Mouse (Mus musculus): Measurements from ENCODE around the gene Fgfr2. TPM values are rescaled to one million over a fixed set of nuclear protein-coding genes. Genes with fewer than 3 reads are reported as not detected.
"Not testable (repeated sequence)": the region's sequence is repeated elsewhere in the genome, so short reads cannot be mapped to it uniquely, and the experiment has no call there.

The Fgfr2 gene
- total RNA-seq, 2 experiments from 2014 or later, result 28.8 to 29.4 TPM

- intact Hi-C loops (cut with DNase I), result loop anchor here (5.0 kb wide), 2 partner anchors 90 to 515 kb away; partner anchors contain the start of gene Edrf1
- DNase-seq (ENCODE audit: extremely low spot score in 1 of 2, low spot score in 2 of 2), result peak in 1 of 2 experiments; percentile 63
Observed at GRCm38 (mm10) chr7:133121661-133122378, 1.3 kb downstream of the Fgfr2 start.

DNA sequence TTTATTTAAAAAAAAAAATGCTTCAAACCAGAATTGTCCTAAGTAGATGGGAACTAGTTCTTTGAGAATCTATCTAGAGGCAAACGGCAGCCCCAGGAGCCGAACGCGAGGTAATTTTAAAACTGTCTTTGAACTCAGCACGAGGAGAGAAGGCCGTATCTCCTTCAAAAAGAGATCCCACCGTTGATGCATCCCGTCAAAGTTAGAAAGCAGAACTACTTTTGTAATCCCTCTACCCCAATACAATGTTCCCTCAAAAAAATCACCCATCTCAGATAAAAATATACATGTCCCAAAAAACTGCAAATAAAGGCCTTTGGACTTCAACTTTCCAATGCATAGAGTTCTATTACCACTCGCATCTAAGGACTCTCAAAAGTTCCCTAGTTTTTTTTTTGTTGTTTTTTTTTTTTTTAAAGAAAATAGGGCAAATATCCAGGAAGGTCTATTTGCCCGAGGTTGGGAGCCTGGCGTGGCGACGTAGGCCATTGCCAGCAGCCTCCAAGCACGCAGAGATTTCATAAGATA is 2.0 kb downstream of the Fgfr2 start:
- DNase-seq (ENCODE audit: extremely low spot score in 1 of 2, low spot score in 2 of 2), result no peak
- intact Hi-C loops (cut with DNase I), result loop anchor here (5.0 kb wide), 2 partner anchors 89 to 516 kb away; partner anchors contain the start of gene Edrf1

GRCm38 (mm10) chr7:133120221-133120751 is 2.9 kb downstream of the Fgfr2 start:
- intact Hi-C loops (cut with DNase I), result loop anchor here (5.0 kb wide), 2 partner anchors 88 to 517 kb away; partner anchors contain the start of gene Edrf1
- DNase-seq (ENCODE audit: extremely low spot score in 1 of 2, low spot score in 2 of 2), result no peak

GRCm38 (mm10) chr7:133117815-133118214 is 5.3 kb downstream of the Fgfr2 start:
- intact Hi-C loops (cut with DNase I), result no loop called here
- no peak for DNase-seq (ENCODE audit: extremely low spot score in 1 of 2, low spot score in 2 of 2)

DNA sequence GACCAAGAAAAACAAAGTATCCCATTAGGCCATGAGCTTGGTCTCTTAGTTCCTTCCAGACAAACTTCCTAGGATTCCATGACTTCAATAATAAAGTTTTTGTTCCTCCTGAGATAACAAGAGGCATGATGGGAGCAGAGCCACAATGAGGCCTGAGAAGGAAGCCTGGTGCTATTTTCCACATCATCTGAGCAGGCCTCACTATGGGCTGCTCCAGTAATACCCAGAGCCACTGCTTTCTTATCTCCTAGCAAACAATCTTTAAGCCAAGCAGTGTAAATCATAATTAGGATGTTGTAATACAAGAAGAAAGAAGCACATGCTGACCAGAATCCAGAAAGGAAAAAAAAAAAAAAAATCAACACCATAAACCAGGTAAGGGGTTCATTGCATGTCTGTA is 6.6 kb downstream of the Fgfr2 start:
- no peak for DNase-seq (ENCODE audit: extremely low spot score in 1 of 2, low spot score in 2 of 2)
- intact Hi-C loops (cut with DNase I), result no loop called here

GRCm38 (mm10) chr7:133115886-133116285 is 7.3 kb downstream of the Fgfr2 start:
- DNase-seq (ENCODE audit: extremely low spot score in 1 of 2, low spot score in 2 of 2), result peak in 1 of 2 experiments; percentile 39
- intact Hi-C loops (cut with DNase I), result no loop called here

DNA sequence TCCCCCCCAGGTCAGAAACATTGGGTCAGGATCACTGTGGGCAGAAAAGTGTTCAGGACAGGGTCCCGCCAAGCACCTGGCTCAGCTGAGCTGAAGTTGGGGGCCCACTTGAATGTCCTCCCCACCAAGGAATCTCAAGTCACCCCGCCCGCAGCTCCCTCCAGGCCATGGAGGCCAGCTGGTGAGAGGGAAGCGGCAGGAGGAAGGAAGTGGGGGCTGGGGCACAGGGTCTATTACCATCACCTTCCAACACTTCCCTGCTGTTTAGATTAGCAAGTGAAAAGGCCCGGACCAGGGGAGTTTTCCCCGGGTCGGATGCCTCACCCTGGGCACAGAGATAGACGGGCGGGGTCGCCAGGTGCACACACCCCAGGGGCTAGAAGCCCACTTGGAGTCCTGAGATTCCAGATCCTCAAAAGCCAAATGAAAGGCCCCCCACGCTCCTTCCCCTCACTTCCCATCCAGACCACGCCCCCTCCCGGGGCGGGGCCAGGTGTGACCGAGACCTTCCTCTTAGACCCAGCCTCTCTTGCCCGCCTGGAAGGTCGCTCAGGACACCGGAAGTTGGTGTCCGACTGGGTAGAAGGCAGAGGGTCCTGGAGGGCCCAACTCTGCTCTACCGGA is 8.2 kb downstream of the Fgfr2 start:
- intact Hi-C loops (cut with DNase I), result no loop called here
- DNase-seq (ENCODE audit: extremely low spot score in 1 of 2, low spot score in 2 of 2), result peak in 1 of 2 experiments; percentile 59

DNA sequence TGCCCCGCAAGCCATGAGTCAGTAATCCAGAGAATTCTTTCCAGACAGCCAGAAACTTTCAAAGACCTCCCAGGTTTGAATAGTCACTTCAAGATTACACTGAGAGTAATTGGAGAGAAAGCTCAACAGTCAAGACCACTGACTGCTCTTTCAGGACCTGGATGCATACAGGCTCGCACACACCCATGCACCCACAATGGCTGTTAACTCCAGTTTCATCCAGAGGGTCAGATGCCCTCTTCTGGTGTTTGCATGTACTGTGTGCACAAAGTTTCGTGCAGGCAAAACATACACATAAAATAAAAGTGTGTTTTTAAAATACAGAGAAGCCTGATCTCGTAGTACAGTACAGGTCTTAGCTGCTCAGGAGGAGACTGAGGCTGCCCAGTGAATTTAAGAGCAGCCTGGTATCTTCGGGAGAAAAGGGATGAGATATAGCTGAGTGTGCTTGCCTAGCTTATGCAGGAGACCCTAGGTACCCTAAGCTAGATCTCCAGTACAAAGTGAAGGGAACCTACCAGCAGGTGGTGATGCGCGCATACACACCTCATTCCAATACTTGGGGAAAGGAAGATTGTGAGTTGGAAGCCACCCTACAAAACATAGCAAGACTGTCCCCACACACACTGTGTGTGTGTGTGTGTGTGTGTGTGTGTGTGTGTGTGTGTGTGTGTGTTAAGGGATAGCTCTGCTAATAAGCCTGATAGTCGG is 9.8 kb downstream of the Fgfr2 start:
- intact Hi-C loops (cut with DNase I), result no loop called here
- DNase-seq (ENCODE audit: extremely low spot score in 1 of 2, low spot score in 2 of 2), result no peak

DNA sequence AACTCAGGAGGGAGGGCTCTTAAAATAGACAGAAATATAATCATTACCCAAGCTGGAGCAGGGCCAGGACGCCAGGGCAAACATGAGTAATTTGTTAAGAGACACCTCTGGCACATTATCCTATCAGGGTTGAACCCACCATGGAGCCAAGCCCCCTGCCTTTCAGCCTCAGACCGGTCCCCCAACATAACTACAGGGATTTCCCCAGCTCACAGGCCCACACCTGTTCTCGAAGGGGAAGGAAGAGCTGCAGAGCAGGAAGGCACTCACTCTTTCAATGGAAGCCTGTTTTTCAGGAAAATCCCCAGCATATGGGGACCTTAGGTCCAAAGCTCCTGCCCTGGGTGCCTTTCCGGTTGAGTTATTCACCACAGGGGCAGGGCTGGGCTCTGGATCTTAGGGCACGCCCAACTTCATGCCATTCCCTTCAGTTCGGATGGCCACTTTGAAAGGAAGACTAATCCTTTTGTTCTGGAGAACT is 10.8 kb downstream of the Fgfr2 start:
- intact Hi-C loops (cut with DNase I), result no loop called here
- no peak for DNase-seq (ENCODE audit: extremely low spot score in 1 of 2, low spot score in 2 of 2)

- no peak for DNase-seq (ENCODE audit: extremely low spot score in 1 of 2, low spot score in 2 of 2)
- intact Hi-C loops (cut with DNase I), result no loop called here
Observed at GRCm38 (mm10) chr7:133109442-133109841, 13.7 kb downstream of the Fgfr2 start.

- DNase-seq (ENCODE audit: extremely low spot score in 1 of 2, low spot score in 2 of 2), result peak in 1 of 2 experiments; percentile 18
- intact Hi-C loops (cut with DNase I), result no loop called here
Observed at GRCm38 (mm10) chr7:133108695-133109094, 14.5 kb downstream of the Fgfr2 start.

- intact Hi-C loops (cut with DNase I), result no loop called here
- no peak for DNase-seq (ENCODE audit: extremely low spot score in 1 of 2, low spot score in 2 of 2)
Observed at GRCm38 (mm10) chr7:133102578-133102977, 20.6 kb downstream of the Fgfr2 start.

DNA sequence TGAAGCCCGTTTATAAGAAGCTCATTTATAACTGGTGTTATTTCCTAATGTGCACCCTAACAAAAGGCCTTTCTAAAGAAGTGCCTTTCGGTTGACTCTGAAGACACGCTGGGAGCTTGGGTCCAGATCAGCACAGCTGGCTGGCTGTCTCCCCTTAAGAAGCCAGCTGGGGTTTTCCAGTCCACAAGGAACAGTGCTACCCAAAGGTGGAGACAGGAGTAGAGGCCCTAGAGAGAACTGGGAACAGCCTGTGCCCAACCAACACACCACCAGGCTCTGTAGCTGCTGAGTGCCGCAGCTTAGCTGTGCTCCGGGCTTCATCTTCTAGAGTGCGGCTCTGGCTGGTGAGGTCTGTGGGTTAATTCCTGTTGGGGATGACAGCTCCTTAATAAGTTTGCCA is 22.1 kb downstream of the Fgfr2 start:
- intact Hi-C loops (cut with DNase I), result no loop called here
- DNase-seq (ENCODE audit: extremely low spot score in 1 of 2, low spot score in 2 of 2), result no peak

DNA sequence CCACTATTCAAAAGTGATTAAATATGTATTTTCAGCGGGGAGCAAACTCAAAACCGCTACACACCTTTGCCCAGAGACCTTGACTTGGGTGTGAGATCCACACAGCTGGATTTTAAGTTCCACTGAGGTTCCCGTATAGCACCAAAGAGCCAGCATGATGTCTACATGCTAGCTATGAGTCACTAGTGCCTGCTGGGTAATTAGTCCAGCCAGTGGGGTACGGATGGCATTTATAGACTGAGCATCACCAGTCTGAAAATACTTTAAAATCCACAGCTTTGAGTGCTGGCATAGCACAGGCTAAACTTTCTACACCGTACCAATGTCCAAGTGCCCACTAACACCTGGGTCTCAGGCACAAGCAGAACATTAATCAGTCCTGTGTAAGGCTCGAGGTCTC is 23.0 kb downstream of the Fgfr2 start:
- intact Hi-C loops (cut with DNase I), result no loop called here
- DNase-seq (ENCODE audit: extremely low spot score in 1 of 2, low spot score in 2 of 2), result no peak

DNA sequence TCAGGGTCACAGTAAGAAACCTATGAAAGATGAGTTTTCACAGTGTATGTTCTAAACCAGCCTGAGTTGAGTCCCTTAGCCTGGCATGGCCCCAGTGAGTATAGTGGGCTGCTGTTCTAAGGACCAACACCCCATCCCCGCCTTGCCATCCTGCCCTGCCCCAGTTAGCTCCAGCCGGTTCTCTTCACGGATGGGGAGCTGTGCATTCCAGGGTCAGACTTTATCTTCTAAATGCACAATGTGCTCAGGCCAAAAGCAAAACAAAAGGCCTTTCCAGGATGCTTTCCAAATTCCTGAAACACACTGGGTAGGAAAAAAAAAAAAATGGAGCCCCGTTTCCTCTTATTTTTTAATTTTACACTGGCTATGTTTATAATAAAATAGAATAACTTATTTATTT is 23.9 kb downstream of the Fgfr2 start:
- intact Hi-C loops (cut with DNase I), result no loop called here
- no peak for DNase-seq (ENCODE audit: extremely low spot score in 1 of 2, low spot score in 2 of 2)

DNA sequence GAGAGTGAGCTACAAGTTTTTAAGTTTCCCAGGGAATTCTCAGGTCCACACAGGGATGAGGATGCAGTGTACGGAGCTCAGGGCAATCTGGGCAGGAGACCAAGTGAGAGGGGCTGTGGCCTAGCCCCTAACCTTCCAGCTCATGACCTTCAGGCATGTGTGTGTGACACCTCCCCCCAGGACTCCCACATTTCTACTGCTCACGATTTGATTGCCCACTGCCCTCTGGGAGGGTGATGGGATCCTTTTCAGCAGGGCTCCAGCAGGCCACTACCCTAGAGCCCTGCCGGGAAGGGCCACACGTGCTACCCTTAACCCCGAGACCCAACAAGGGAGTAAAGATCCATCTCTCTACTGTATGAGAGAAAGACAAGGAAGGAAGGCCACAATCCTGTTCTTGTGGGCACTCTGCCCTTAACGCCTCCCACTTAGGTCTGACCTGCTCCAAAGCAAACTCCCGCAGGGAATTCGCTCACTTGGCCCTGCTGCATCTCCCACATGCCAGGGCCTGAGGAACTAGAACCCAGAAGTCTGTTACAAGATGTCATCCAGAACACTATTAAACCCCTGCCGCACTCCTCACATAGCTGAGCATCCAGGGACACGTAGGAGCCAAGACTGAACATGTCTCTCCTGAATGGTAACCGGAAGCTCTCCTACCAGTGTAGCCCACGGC is 24.9 kb downstream of the Fgfr2 start:
- no peak for DNase-seq (ENCODE audit: extremely low spot score in 1 of 2, low spot score in 2 of 2)
- intact Hi-C loops (cut with DNase I), result no loop called here

GRCm38 (mm10) chr7:133095610-133096009 is 27.5 kb downstream of the Fgfr2 start:
- intact Hi-C loops (cut with DNase I); DNase-seq (ENCODE audit: extremely low spot score in 1 of 2, low spot score in 2 of 2): not testable (repeated sequence)

GRCm38 (mm10) chr7:133094711-133095495 is 28.2 kb downstream of the Fgfr2 start:
- intact Hi-C loops (cut with DNase I), result no loop called here

More at GRCm38 (mm10) chr7:133094711-133095495, 28.2 kb downstream of the Fgfr2 start:
- no peak for DNase-seq (ENCODE audit: extremely low spot score in 1 of 2, low spot score in 2 of 2)
